Mouse (Mus musculus): ENCODE results near the gene Abhd16a. TPM values are rescaled to one million over a fixed set of nuclear protein-coding genes. Genes with fewer than 3 reads are reported as not detected.
"Not testable (repeated sequence)": the region's sequence is repeated elsewhere in the genome, so short reads cannot be mapped to it uniquely, and the experiment has no call there.

The Abhd16a gene
- total RNA-seq, 2 experiments from 2014 or later: 18.0 to 21.3 TPM

GRCm38 (mm10) chr17:35111774-35112173 is 22.7 kb downstream of the Abhd16a start:
- no peak for ATAC-seq (ENCODE audit: poor library complexity, severe bottlenecking)

- ATAC-seq (ENCODE audit: poor library complexity, severe bottlenecking): peak; percentile 90
Observed at GRCm38 (mm10) chr17:35115046-35116019, 26.3 kb downstream of the Abhd16a start, which contains the start of gene Ly6g5b. Ly6g5b (minus strand) TSS chr17:35115428.

GRCm38 (mm10) chr17:35120745-35121142 is 31.7 kb downstream of the Abhd16a start:
- ATAC-seq (ENCODE audit: poor library complexity, severe bottlenecking): no peak

GRCm38 (mm10) chr17:35121143-35121799 is 32.2 kb downstream of the Abhd16a start, which contains the start of gene Gpank1:
Gpank1 (plus strand) TSS chr17:35121455.
- ATAC-seq (ENCODE audit: poor library complexity, severe bottlenecking): peak; percentile 92

- ATAC-seq (ENCODE audit: poor library complexity, severe bottlenecking): no peak
Observed at GRCm38 (mm10) chr17:35121871-35122303, 32.8 kb downstream of the Abhd16a start, which contains the start of gene Csnk2b. Csnk2b (minus strand) TSS chr17:35122053.

GRCm38 (mm10) chr17:35123287-35123686 is 34.2 kb downstream of the Abhd16a start:
- not testable (repeated sequence) for ATAC-seq (ENCODE audit: poor library complexity, severe bottlenecking)

GRCm38 (mm10) chr17:35124261-35124896 is 35.3 kb downstream of the Abhd16a start:
- not testable (repeated sequence) for ATAC-seq (ENCODE audit: poor library complexity, severe bottlenecking)

- ATAC-seq (ENCODE audit: poor library complexity, severe bottlenecking): peak; percentile 42
Observed at GRCm38 (mm10) chr17:35125081-35125480, 36.0 kb downstream of the Abhd16a start.

- no peak for ATAC-seq (ENCODE audit: poor library complexity, severe bottlenecking)
Observed at GRCm38 (mm10) chr17:35125578-35125977, 36.5 kb downstream of the Abhd16a start.

- peak; percentile 65 for ATAC-seq (ENCODE audit: poor library complexity, severe bottlenecking)
Observed at GRCm38 (mm10) chr17:35126206-35126611, 37.1 kb downstream of the Abhd16a start, which contains the start of gene D17H6S53E. D17H6S53E (plus strand) TSS chr17:35126373.

- ATAC-seq (ENCODE audit: poor library complexity, severe bottlenecking): peak; percentile 14; the same call in 1 of the 2 replicates
Observed at GRCm38 (mm10) chr17:35127017-35127416, 38.0 kb downstream of the Abhd16a start.

- ATAC-seq (ENCODE audit: poor library complexity, severe bottlenecking): no peak
Observed at GRCm38 (mm10) chr17:35128996-35129395, 39.9 kb downstream of the Abhd16a start.

GRCm38 (mm10) chr17:35131038-35131437 is 42.0 kb downstream of the Abhd16a start:
- ATAC-seq (ENCODE audit: poor library complexity, severe bottlenecking): no peak

GRCm38 (mm10) chr17:35131500-35132173 is 42.6 kb downstream of the Abhd16a start, which contains the start of gene Apom:
Apom (minus strand) TSS chr17:35132050.
- no peak for ATAC-seq (ENCODE audit: poor library complexity, severe bottlenecking)

GRCm38 (mm10) chr17:35132174-35132560 is 43.1 kb downstream of the Abhd16a start:
- ATAC-seq (ENCODE audit: poor library complexity, severe bottlenecking): no peak

- no peak for ATAC-seq (ENCODE audit: poor library complexity, severe bottlenecking)
Observed at GRCm38 (mm10) chr17:35133517-35133916, 44.5 kb downstream of the Abhd16a start.

GRCm38 (mm10) chr17:35134801-35135590 is 45.9 kb downstream of the Abhd16a start, which contains the start of gene Bag6:
Bag6 (plus strand) TSS chr17:35135178.
- ATAC-seq (ENCODE audit: poor library complexity, severe bottlenecking): peak; percentile 88

- ATAC-seq (ENCODE audit: poor library complexity, severe bottlenecking): peak; percentile 68
Observed at GRCm38 (mm10) chr17:35135591-35136320, 46.7 kb downstream of the Abhd16a start.

GRCm38 (mm10) chr17:35139269-35139668 is 50.2 kb downstream of the Abhd16a start:
- no peak for ATAC-seq (ENCODE audit: poor library complexity, severe bottlenecking)

Data from megakaryocyte, adult 5-6 weeks (primary cell).